Mouse (Mus musculus) right cerebral cortex, postnatal 36 days (tissue): ENCODE data around the gene St8sia6.

Experiments used
- DNase-seq, 2 experiments: peaks; one replicate each; pipeline ENCODE4 v3.0.0; 2022; ENCODE audit warnings: low spot score in 2 of 2, mixed read lengths in 1 of 2

The St8sia6 gene

DNA sequence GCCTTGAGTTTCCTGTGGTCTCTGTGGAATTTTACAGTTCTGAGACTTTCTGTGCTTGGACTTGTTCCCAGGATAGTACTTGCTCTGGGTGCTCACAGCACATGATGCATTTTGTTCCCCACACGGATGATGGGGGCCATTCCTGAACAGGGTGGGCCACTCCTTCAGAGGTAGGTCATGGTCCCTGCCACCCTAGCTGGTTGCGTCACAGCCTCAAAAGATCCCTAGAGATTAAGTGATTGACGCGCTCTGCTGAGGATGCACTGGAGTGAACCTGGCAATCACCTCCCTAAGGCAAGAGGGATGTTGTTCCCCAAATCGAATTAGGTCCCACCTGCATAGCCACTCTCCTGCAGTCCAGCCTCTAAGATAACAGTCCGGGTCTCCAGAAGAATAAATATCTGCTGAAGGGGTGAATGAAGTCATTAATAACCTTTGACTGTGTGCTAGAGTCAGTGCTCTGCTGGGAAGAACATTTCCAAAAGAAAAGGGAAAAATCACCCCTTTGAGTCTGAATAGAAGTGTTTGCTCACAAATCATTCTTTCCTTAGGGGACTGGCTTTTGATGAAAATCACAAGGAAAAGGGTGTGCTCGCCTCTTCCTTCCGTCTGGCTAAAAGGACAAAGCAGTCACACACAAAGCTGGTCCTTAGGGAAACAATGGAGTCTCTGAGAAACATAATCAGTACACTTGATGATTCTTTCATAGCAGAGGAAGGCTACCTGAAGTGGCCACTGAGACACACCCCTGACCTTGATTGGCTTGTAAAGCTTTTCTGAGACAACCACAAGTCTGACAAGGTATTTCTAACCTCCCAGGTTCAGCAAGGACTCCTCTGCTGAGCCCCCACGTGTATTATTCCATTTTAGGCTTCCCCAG lies 26.1 kb downstream of the St8sia6 start:
- DNase-seq = no peak

GRCm38 (mm10) chr2:13760366-13760765 lies 33.5 kb downstream of the St8sia6 start:
- DNase-seq = no peak

DNA sequence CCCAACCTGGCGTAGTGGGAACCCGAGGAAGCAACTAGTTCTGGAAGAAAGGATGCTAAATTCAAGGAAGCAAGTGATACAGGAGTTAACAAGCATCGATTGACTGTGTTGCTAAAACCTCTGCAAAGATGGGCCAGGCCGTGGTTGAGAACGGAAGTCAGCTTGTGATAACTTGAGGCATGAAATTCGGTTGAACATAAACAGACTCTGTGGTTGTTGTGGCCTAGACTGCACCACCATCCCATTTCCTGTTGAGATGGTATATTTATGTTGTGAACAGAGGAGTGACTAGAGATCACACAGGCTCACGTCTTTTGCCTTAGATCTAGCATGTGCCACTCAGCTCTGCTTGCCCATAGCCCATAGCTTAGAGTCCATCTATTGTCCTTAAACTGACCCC lies 36.5 kb downstream of the St8sia6 start:
- DNase-seq = no peak

DNA sequence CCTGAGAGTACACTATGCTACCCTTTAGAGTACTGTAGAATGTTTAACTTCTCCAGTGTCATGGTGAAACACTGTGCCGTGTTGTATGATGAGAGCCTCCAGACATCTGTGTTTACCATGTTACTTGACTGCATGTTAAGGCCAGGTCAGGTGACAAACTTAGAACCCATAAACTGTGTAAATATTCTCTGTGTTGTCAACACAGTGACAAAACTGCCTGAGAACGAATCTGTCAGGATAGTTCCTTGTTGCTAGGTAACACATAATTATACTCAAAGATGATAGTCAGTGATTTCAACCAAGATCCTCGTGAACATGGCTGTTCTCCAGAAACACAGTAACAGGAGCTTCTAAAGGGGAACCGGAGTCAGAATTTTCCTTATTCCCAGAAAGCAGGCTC lies 38.1 kb downstream of the St8sia6 start:
- no peak for DNase-seq

DNA sequence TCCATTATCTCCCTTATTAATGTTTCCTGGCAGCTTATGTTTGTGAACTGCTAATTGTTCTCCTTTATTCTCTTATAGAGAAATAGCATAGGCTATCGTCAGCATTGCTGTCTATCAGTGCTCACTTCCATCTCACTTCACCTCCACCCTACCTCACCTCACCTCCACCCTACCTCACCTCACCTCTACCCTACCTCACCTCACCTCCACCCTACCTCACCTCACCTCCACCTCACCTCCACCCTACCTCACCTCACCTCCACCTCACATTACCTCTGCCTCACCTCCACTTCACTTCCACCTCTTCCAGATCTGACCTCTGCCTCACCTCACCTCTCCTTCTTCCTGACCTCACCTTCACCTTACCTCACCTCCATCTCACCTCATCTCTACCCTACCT lies 42.2 kb downstream of the St8sia6 start:
- DNase-seq = no peak

GRCm38 (mm10) chr2:13750777-13751176 lies 43.1 kb downstream of the St8sia6 start:
- DNase-seq = no peak

DNA sequence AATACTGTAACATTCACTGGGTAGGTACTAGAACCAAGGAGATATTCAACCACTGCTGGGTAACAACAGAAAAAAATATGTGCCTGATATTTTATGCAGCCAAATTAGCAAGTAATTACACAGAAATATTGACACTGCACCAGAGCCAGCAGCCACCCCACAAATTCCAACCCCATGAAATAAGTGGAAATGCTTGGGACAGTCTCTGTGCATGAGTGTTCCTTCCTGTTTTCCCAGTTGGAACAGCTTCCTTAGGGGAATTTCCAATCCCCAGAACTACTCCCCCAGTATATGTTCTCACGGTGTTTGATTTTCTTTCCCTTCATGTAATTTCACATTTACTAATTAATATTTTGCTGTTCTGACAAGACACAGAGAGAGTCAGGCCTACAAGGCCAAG lies 43.8 kb downstream of the St8sia6 start:
- DNase-seq = no peak

DNA sequence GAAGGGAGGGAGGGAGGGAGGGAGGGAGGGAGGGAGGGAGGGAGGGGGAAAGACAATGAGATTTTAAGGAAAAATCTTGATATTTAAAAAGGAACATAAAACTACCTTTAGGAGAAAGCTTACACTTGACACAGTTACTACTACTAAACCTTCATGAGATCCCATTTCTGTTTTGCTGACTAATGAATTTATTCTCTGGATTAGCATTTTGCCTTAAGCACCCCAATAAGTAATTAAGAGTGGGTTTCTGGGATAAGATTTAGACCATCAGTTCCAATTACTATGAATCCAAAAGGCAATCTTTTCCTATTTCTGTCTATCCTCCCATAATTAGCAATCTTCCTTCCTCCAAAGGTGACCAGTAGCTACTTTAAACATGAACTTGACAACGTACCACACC lies 44.7 kb downstream of the St8sia6 start:
- no peak for DNase-seq

- DNase-seq = no peak
Observed at GRCm38 (mm10) chr2:13747576-13747975, 46.3 kb downstream of the St8sia6 start.

GRCm38 (mm10) chr2:13746023-13746422 lies 47.8 kb downstream of the St8sia6 start:
- DNase-seq = no peak

- no peak for DNase-seq
Observed at GRCm38 (mm10) chr2:13738704-13739103, 55.2 kb downstream of the St8sia6 start.

GRCm38 (mm10) chr2:13727901-13728300 lies 66.0 kb downstream of the St8sia6 start:
- DNase-seq = no peak

- DNase-seq = no peak
Observed at GRCm38 (mm10) chr2:13725592-13725991, 68.3 kb downstream of the St8sia6 start.

DNA sequence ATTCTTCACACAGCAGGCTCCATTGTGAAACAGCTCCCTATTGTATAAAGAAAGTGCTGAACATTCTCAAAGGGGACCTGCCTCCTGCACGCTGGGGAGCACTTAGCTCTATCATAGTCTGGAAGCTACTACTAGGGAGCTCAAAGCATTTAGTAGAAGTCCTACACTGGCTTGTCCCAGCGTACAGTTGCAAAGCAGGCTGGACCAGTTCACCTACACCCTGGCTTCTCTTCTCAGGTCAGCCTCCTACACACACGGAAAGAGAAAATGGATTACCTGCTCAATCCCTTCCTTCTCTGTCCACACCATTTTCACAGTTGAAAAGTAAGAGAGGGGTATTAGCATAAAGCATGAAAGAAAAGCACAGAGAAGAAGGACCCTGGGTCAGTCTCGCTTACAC lies 71.6 kb downstream of the St8sia6 start:
- no peak for DNase-seq

- no peak for DNase-seq
Observed at GRCm38 (mm10) chr2:13718628-13719185, 75.2 kb downstream of the St8sia6 start.

GRCm38 (mm10) chr2:13708785-13709184 lies 85.1 kb downstream of the St8sia6 start:
- no peak for DNase-seq

- no peak for DNase-seq
Observed at GRCm38 (mm10) chr2:13697514-13697913, 96.3 kb downstream of the St8sia6 start.

DNA sequence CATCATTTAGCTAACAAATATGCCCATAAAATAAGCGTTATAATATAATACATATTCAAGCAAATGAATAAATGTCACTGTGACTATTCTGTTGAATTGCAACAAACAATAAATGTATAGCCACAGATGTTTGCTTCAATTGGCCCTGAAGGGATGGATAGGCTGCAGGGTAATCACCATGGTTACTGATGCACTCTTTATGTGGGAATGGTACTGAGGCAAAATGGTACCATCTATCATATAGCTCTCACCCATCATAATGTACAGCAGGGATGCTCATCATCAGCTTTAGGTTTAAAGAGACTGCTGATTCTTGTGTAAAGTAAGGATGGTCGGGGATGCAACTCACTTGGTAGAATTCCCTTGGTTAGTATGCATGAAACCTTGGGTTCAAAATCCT lies 99.4 kb downstream of the St8sia6 start:
- DNase-seq = no peak

DNA sequence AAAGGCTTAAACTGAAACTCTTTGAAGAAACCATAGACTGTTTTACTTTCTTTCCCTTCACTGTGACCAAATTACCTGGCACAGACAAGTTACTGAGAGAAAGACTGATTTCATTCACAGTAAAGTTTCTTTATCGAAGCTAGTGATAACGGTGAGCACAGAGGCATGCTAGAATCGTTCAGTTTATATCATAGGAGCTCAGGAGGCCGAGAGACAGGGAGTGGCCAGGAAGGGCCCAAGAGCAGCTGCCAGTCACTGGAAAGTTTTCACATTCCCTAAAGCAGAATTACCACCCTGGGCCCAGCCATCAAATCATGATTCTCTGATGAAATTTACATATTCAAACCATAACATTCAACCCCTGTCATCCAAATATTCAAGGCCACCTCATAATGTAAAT lies 109.5 kb downstream of the St8sia6 start:
- DNase-seq = no peak

GRCm38 (mm10) chr2:13683205-13683570 lies 110.7 kb downstream of the St8sia6 start:
- no peak for DNase-seq

GRCm38 (mm10) chr2:13682488-13683204 lies 111.2 kb downstream of the St8sia6 start:
- no peak for DNase-seq

- DNase-seq = no peak
Observed at GRCm38 (mm10) chr2:13672946-13673345, 120.9 kb downstream of the St8sia6 start.

- DNase-seq = no peak
Observed at GRCm38 (mm10) chr2:13672426-13672825, 121.4 kb downstream of the St8sia6 start.
